Mouse (Mus musculus) E14TG2a.4 (cell line): ENCODE results near the gene Tmem184b.

Experiments
- H3K27me3 ChIP-seq: 2 replicates; pipeline ENCODE4 v1.6.1; 2014; ENCODE audit warnings: low read length, control low read depth; ENCODE audit not compliant: insufficient read depth
- H3K36me3 ChIP-seq: 2 replicates; pipeline ENCODE4 v1.6.1; 2014; ENCODE audit warnings: low read length, control low read depth; ENCODE audit not compliant: insufficient read depth
- H3K4me1 ChIP-seq: replicated peaks from 2 replicates; pipeline ENCODE4 v1.6.1; 2014; ENCODE audit warnings: low read depth, low read length, control low read depth
- H3K4me3 ChIP-seq: replicated peaks from 2 replicates; pipeline ENCODE4 v1.5.1; 2014; ENCODE audit warnings: mild to moderate bottlenecking, low read length
- H3K9me3 ChIP-seq: 2 replicates; pipeline ENCODE4 v1.6.1; 2014; ENCODE audit warnings: low read length, control low read depth
- CTCF ChIP-seq: conservative IDR thresholded peaks from 2 replicates; pipeline ENCODE4 v1.5.1; 2014; ENCODE audit warnings: low read length
- NANOG ChIP-seq: IDR thresholded peaks from 2 replicates; pipeline ENCODE4 v1.6.1; 2014; ENCODE audit warnings: borderline replicate concordance, low read length, mixed read lengths
- POU5F1 ChIP-seq: IDR thresholded peaks from 2 replicates; pipeline ENCODE4 v1.6.1; 2014; ENCODE audit warnings: low read length, borderline replicate concordance

The Tmem184b gene

GRCm38 (mm10) chr15:79411363-79412065, 8.1 kb upstream of the Tmem184b start:
- H3K4me1 ChIP-seq, result peaks cover 54% of the 10 kb centered on the region
- H3K27me3 ChIP-seq, result peaks cover 19% of the 10 kb centered on the region
- no peaks in the 10 kb centered on the region for H3K36me3 ChIP-seq
- no peaks in the 10 kb centered on the region for H3K9me3 ChIP-seq
- no peak overlapping the region for H3K4me3 ChIP-seq
- TF ChIP-seq NANOG (no peak), CTCF (0 out of 2 replicates have a peak, but pooled peaks have one; percentile 5)

- peaks cover 51% of the 10 kb centered on the region for H3K4me1 ChIP-seq
- no peak overlapping the region for H3K4me3 ChIP-seq
- no peaks in the 10 kb centered on the region for H3K9me3 ChIP-seq
- peaks cover 23% of the 10 kb centered on the region for H3K27me3 ChIP-seq
- H3K36me3 ChIP-seq, result no peaks in the 10 kb centered on the region
- TF ChIP-seq POU5F1, result no peak
These were observed 5.8 kb upstream of the Tmem184b start for GRCm38 (mm10) chr15:79409077-79409573.

- Histone ChIP-seq H3K4me3 (no peak overlapping the region), H3K9me3 (no peaks in the 10 kb centered on the region), H3K4me1 (peaks cover 46% of the 10 kb centered on the region), H3K27me3 (peaks cover 29% of the 10 kb centered on the region), H3K36me3 (no peaks in the 10 kb centered on the region)
- no peak for TF ChIP-seq POU5F1
- no peak for TF ChIP-seq NANOG
- no peak for TF ChIP-seq CTCF
These were observed 3.2 kb upstream of the Tmem184b start for GRCm38 (mm10) chr15:79406564-79406963.

- 0 out of 2 replicates have a peak, but pooled peaks cover 4% of the 10 kb centered on the region for H3K36me3 ChIP-seq
- peaks cover 27% of the 10 kb centered on the region for H3K27me3 ChIP-seq
- H3K4me1 ChIP-seq, result peaks cover 67% of the 10 kb centered on the region
- TF ChIP-seq NANOG (no peak), CTCF (no peak), POU5F1 (no peak)
- no peak overlapping the region for H3K4me3 ChIP-seq
- H3K9me3 ChIP-seq, result no peaks in the 10 kb centered on the region
These were observed 908 bp upstream of the Tmem184b start for GRCm38 (mm10) chr15:79404277-79404676.

- TF ChIP-seq CTCF (no peak), POU5F1 (no peak), NANOG (no peak)
- Histone ChIP-seq H3K36me3 (0 out of 2 replicates have a peak, but pooled peaks cover 4% of the 10 kb centered on the region), H3K4me3 (peak overlapping the region; percentile 98), H3K27me3 (peaks cover 22% of the 10 kb centered on the region), H3K9me3 (no peaks in the 10 kb centered on the region), H3K4me1 (peaks cover 71% of the 10 kb centered on the region)
These were observed 418 bp upstream of the Tmem184b start for GRCm38 (mm10) chr15:79403763-79404210.

- Histone ChIP-seq H3K4me1 (peaks cover 81% of the 10 kb centered on the region), H3K9me3 (no peaks in the 10 kb centered on the region), H3K4me3 (peak overlapping the region; percentile 98), H3K27me3 (peaks cover 14% of the 10 kb centered on the region), H3K36me3 (peaks cover 11% of the 10 kb centered on the region)
- TF ChIP-seq POU5F1 (no peak), CTCF (no peak), NANOG (no peak)
These were observed 1.2 kb downstream of the Tmem184b start for GRCm38 (mm10) chr15:79402176-79402575.

- Histone ChIP-seq H3K4me1 (peaks cover 81% of the 10 kb centered on the region), H3K9me3 (no peaks in the 10 kb centered on the region), H3K27me3 (peaks cover 10% of the 10 kb centered on the region), H3K4me3 (peak overlapping the region; percentile 98), H3K36me3 (peaks cover 15% of the 10 kb centered on the region)
- TF ChIP-seq CTCF (no peak), NANOG (no peak), POU5F1 (no peak)
These were observed 2.4 kb downstream of the Tmem184b start for GRCm38 (mm10) chr15:79400975-79401365.

GRCm38 (mm10) chr15:79400134-79400974, 3.0 kb downstream of the Tmem184b start:
- Histone ChIP-seq H3K36me3 (peaks cover 21% of the 10 kb centered on the region), H3K4me3 (peak overlapping the region; percentile 98), H3K9me3 (no peaks in the 10 kb centered on the region), H3K4me1 (peaks cover 87% of the 10 kb centered on the region), H3K27me3 (peaks cover 10% of the 10 kb centered on the region)
- TF ChIP-seq POU5F1, result no peak
- no peak for TF ChIP-seq CTCF
- no peak for TF ChIP-seq NANOG
